Mouse (Mus musculus): ENCODE results near the gene Ahnak2.

The Ahnak2 gene

DNA sequence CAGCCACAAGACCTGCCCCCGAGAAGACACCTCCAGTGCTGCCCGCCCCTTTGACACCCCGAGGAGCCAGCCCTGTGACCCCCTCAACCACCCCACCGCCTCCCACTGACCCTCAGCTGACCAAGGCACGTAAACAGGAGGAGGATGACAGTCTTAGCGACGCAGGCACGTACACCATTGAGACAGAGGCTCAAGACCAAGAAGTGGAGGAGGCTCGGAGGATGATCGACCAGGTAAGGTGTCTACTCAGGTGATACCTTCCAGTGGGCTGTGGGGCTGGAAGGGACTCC, 65.9 kb downstream of the Ahnak2 start:
- no peak for DNase-seq (ENCODE audit: inconsistent age in 2 of 2, low spot score in 1 of 2)

DNA sequence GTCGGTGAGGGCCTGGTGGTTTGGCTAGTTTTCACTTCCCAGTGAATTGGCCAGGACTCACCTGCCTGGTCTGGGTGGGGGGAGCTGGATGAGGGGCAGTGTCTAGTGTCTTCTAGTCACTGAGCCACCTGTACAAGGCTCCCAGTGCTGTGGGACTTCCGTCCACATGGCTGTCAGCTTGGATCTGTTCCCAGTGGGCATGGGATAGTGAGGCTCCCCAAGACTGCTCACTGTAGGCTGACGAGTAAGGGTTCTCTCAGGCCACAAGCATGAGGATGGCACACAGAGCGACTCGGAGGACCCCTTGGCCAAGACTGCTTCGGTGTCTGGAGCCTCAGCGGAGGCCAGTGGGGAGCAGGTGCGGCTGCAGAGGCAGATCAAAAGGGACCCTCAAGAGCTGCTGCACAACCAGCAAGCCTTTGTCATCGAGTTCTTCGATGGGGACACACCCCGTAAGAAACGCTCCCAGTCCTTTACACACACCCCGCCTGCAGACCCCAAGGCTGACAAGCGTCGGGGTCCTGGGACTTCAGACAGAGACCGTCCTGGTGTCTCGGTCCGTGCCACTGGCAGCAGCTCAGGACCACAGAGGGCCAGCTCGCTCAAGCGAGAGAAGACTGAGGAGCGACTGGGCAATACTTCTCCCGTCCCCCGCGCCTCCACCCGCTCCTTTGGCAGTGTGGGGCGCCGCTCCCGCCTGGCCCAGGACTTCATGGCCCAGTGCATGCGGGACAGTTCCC, 66.4 kb downstream of the Ahnak2 start:
- no peak for DNase-seq (ENCODE audit: inconsistent age in 2 of 2, low spot score in 1 of 2)

DNA sequence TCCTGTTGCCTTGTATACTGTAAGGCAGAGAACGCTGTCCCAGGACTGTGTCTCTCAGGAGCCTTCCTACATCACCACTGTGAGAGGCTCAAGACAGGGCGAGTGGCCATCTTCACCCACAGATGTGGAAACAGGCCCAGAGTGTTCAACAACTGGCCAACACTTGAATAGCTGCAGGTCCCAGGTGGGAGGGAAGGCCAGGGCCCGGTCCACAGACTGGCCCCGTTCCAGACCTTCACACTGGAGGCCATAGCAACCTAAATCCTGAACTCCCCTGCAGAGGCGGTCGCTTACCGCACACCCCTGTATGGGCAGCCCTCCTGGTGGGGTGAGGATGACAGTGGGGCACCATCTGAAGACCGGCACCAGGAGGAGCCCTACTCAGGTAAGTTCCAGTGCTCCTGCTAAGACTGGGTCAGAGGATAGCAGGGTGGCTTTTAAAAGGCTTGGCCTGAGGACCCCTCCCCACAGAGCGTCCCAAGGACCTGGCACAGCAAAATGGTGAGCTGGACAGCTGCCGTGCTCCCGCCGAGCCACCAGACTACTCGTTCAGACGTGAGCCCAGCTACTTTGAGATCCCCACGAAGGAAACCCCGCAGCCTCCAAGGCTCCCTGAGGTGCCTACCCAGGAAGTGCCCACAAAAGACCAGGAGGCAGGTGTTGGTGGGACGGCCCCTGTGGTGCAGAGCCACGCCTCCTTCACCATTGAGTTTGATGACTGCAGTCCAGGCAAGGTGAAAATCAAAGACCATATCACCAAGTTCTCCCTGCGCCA, 67.4 kb downstream of the Ahnak2 start:
- DNase-seq (ENCODE audit: inconsistent age in 2 of 2, low spot score in 1 of 2) = no peak

DNA sequence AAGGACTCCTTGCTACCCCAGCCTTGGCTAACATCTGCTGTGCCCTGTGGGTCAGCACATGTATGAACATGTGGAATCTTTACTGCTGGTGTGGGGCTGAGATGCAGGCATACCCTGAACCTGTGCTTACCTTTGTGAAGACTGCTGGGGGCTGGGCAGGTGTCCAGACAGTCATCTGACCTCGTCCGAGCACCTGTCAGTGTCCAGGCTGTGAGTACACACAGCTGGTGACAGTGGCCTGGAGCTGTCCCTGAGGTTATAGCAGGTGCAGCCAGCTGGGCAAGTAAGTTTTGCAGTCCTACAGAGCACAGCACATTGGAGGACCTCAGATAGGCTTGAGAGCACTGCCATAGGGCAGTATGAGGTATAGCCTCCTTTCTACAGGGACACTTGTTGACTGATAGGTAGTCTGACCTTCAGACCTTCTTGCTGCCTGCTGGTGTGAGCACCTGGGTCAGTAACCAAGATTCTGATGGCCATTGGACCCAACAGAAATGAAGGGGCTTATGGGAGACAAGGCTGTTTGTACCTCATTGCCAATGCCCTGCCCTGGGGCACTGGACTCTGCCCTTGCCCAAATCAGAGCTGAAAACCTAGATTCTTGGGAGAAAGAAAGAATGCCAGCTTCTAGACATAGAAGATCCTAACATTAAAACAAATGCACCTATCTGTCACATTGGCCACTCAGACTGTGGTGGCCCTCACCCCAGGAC, 68.2 kb downstream of the Ahnak2 start:
- DNase-seq (ENCODE audit: inconsistent age in 2 of 2, low spot score in 1 of 2) = no peak

DNA sequence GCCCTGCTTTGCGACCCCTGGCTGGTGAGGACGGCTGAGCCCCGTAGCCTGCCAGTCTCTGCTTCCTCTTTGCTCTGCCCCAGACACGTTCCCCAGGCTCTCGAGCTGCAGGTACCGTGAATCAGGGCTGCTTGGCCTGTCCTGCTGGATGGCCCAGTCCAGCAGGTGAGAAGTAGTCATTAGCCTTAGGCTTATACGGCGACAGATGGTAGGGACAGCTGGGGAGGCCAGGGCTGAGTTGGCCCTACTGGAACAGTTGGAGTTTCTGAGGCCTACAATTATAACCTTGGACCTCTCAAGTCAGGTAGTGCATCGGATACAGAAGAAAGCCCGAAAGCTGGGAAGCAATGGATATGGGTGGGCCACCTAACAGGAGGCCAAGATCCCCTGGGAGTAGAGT, 69.9 kb downstream of the Ahnak2 start:
- DNase-seq (ENCODE audit: inconsistent age in 2 of 2, low spot score in 1 of 2) = no peak

DNA sequence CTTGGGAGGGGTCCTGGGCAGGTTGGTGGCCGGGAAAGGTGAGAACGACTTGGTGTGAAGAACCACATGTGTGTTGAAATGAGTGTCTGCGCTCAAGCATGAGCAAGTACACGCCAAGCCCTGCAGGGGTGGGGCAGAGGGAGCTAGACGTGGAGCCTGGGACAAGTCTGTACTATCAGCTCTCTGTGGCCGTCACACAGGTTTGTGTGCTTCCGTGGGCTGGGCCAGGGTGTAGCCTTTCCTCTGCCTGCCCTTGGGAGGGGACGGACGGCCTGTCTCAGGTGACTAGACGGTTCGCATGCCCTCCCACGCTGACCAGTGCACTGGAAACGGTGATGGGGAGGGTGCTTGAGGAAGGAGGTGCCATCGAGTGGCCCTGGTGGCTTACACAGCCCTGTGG, 71.6 kb downstream of the Ahnak2 start:
- DNase-seq (ENCODE audit: inconsistent age in 2 of 2, low spot score in 1 of 2) = no peak

DNA sequence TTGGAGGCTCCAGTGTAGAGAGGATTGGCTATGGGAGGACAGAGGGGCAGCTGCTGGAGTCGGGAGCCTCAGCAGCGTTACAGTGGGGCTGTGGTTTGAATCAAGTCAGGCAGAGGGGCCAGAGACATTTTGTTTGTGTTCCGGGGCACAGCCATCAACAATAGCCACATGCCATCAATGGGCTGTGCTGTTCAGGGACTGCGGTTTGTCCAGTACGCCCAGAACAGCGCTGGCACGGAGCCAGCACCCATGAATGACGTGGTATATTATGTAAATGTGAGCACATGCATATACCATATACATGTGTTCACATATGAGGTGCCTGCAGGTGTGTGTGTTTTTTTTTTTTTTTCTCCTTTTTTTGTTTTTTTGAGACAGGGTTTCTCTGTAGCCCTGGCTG, 74.7 kb downstream of the Ahnak2 start:
- DNase-seq (ENCODE audit: inconsistent age in 2 of 2, low spot score in 1 of 2) = no peak

DNA sequence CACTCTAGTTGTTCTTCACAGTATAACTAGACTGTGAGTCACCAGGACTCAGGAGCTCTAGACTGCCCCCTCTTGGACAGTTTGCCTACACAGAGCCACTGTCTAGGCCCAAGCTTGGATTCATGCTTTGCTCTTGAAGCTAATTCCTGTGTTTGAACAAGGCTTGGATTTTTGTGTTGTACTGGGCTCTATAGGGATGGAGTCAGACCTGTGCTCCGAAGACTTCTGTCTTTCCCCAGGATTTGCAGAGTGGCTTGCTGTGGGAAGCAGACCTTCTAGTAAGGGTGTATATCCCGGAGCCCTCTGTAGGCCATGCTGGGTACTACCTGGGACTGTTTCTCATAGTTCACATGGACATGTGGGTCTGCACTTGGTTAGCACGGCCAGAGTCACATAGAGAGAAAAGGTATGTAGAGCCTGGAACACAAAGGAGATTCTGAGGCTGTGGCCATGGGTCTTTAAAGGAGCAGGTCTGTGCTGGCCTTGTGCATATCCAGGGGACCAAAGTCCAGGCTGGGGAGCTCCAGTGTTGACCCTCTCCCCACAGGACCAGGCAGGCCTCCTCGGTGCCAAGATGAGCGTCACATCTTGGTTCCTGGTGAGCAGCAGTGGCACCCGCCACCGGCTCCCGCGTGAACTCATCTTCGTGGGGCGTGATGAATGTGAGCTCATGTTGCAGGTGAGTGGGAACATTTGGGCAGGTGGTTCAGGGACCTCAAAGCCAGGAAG, 78.2 kb downstream of the Ahnak2 start:
- peak; percentile 70 to 91 for DNase-seq (ENCODE audit: inconsistent age in 2 of 2, low spot score in 1 of 2)

DNA sequence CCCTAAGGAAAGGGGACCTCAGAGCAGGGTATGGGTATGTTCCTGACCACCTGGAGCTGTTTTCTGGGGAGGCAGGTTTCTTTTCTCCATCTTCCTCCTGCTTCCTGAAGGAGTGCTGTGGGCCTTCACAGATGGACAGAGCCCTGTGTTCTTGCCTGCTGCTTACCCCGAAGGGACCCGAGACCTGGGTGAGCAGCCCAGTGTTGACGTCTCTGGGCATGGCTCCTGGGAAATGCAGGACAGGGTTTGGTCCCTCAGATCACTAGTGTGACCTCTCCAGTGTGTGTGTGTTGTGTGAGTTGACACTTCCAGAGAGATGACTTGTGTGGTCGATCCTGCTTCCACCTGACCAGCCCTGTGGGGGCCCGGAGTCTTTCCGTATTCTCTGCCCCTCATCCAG, 79.0 kb downstream of the Ahnak2 start:
- no peak for DNase-seq (ENCODE audit: inconsistent age in 2 of 2, low spot score in 1 of 2)

DNA sequence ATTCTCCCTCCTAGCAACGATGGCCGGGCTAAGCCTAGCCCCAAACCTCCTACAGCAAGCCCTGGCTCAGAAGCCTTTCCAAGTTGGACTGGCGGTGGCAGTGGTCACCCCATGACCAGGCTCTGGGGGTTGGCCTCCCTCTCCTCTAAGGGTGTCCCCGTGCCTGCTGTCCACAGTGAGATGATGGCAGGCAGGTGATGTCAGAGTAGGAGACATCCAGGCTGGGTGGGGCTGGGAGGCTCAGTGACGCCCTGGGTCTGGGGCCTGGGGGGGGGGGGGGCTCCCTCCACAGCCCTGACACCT, 79.5 kb downstream of the Ahnak2 start:
- no peak for DNase-seq (ENCODE audit: inconsistent age in 2 of 2, low spot score in 1 of 2)

DNA sequence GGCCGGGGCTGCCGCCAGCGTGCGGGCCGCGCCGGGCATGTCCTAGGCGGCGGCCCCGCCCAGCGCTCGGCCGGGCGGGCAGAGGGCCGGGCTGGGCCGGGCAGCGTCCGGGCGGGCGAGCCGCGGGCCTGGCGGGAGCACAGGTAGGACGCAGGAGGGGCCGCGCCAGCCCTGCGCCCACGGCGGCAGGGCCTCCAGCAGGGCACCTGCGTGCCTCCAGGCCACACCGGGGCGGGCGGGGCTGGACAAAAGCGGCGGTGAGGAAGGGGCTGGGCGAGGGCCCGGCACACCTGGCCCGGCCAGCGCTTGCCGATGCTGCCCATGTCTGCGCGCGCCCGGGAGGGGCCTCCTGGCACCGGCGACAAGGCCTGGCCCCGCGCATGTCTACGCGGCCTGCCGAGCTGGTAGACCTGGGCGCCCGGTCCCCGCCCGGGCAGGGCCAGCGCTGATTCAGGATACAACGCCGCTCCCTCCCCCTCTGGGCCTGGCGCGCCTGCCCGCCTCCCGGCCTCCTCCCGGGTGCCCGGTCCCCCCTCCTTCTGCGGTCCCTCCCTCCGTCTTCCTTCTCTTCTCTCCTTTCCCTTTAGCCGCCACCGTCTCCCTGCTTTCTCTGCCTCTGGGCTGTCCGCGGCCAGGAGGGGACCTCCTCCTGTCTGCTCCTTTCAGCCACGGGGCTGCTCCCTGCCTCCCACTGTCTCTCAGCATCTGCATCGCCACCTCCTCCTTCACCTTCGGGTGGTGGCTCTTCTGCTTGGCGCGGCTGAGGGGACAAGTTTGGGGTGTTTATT, 80.0 kb downstream of the Ahnak2 start:
- DNase-seq (ENCODE audit: inconsistent age in 2 of 2, low spot score in 1 of 2) = peak; percentile 83 to 90

Data from adrenal gland, adult (tissue).